Mouse (Mus musculus): ENCODE measurements at regions not wholly inside any gene's neighbourhood (a gene's known extent, or its start where the extent isn't known, plus 50 kb on each side); places are given as distances from the start of the nearest gene placed in this dataset.

- H3K9me3 ChIP-seq (replicated peaks; ENCODE audit: control insufficient read depth, low read length, poor library complexity, severe bottlenecking): no peaks in the 10 kb centered on the region
- H3K27me3 ChIP-seq (ENCODE audit: control insufficient read depth, insufficient read depth, low read depth, low read length): no peaks in the 10 kb centered on the region
- peak; percentile 64; the same call in 1 of the 2 replicates for ATAC-seq
- no peaks in the 10 kb centered on the region for H3K4me1 ChIP-seq (ENCODE audit: control insufficient read depth, insufficient read depth, low read length)
- 70% methylated on average over 1 of the region's 1 CpGs for WGBS
- no peak overlapping the region for H3K9ac ChIP-seq (ENCODE audit: low read depth, low read length)
- no peak overlapping the region for H3K4me3 ChIP-seq (ENCODE audit: low read depth, low read length)
- no peak overlapping the region for H3K4me2 ChIP-seq (ENCODE audit: low read length)
- H3K36me3 ChIP-seq (ENCODE audit: control insufficient read depth, insufficient read depth, low read length): no peaks in the 10 kb centered on the region
- no peak overlapping the region for H3K27ac ChIP-seq (ENCODE audit: low read length)
Measured at GRCm38 (mm10) chr3:7079073-7079472, 458.8 kb upstream of the 1700008P02Rik start.

- no peak overlapping the region for H3K4me2 ChIP-seq (ENCODE audit: low read length)
- 52% methylated on average over 3 of the region's 3 CpGs for WGBS
- peak; percentile 49; the same call in 1 of the 2 replicates for ATAC-seq
- H3K27ac ChIP-seq (ENCODE audit: low read length): no peak overlapping the region
- no peaks in the 10 kb centered on the region for H3K9me3 ChIP-seq (replicated peaks; ENCODE audit: control insufficient read depth, low read length, poor library complexity, severe bottlenecking)
- H3K4me3 ChIP-seq (ENCODE audit: low read depth, low read length): no peak overlapping the region
- no peaks in the 10 kb centered on the region for H3K4me1 ChIP-seq (ENCODE audit: control insufficient read depth, insufficient read depth, low read length)
- H3K27me3 ChIP-seq (ENCODE audit: control insufficient read depth, insufficient read depth, low read depth, low read length): no peaks in the 10 kb centered on the region
- H3K36me3 ChIP-seq (ENCODE audit: control insufficient read depth, insufficient read depth, low read length): no peaks in the 10 kb centered on the region
- H3K9ac ChIP-seq (ENCODE audit: low read depth, low read length): no peak overlapping the region
Measured at GRCm38 (mm10) chr3:7076850-7077249, 456.6 kb upstream of the 1700008P02Rik start.

GRCm38 (mm10) chr3:7074488-7074887, 454.2 kb upstream of the 1700008P02Rik start:
- H3K9ac ChIP-seq (ENCODE audit: low read depth, low read length): no peak overlapping the region
- no peaks in the 10 kb centered on the region for H3K4me1 ChIP-seq (ENCODE audit: control insufficient read depth, insufficient read depth, low read length)
- 49% methylated on average over 2 of the region's 2 CpGs for WGBS
- H3K9me3 ChIP-seq (replicated peaks; ENCODE audit: control insufficient read depth, low read length, poor library complexity, severe bottlenecking): no peaks in the 10 kb centered on the region
- H3K27me3 ChIP-seq (ENCODE audit: control insufficient read depth, insufficient read depth, low read depth, low read length): no peaks in the 10 kb centered on the region
- no peak overlapping the region for H3K4me3 ChIP-seq (ENCODE audit: low read depth, low read length)
- no peak for ATAC-seq
- no peaks in the 10 kb centered on the region for H3K36me3 ChIP-seq (ENCODE audit: control insufficient read depth, insufficient read depth, low read length)
- no peak overlapping the region for H3K27ac ChIP-seq (ENCODE audit: low read length)
- H3K4me2 ChIP-seq (ENCODE audit: low read length): no peak overlapping the region

- Histone ChIP-seq H3K36me3 (ENCODE audit: control insufficient read depth, insufficient read depth, low read length) (no peaks in the 10 kb centered on the region), H3K9me3 (replicated peaks; ENCODE audit: control insufficient read depth, low read length, poor library complexity, severe bottlenecking) (peaks cover 5% of the 10 kb centered on the region; the same call in 1 of the 2 replicates), H3K4me3 (ENCODE audit: low read depth, low read length) (no peak overlapping the region), H3K27ac (ENCODE audit: low read length) (no peak overlapping the region), H3K4me2 (ENCODE audit: low read length) (no peak overlapping the region), H3K4me1 (ENCODE audit: control insufficient read depth, insufficient read depth, low read length) (no peaks in the 10 kb centered on the region), H3K9ac (ENCODE audit: low read depth, low read length) (no peak overlapping the region), H3K27me3 (ENCODE audit: control insufficient read depth, insufficient read depth, low read depth, low read length) (no peaks in the 10 kb centered on the region)
- ATAC-seq: no peak
- WGBS: 28% methylated on average over 2 of the region's 2 CpGs
Measured at GRCm38 (mm10) chr3:7041372-7042057, 421.3 kb upstream of the 1700008P02Rik start.

GRCm38 (mm10) chr3:7035833-7036232, 415.6 kb upstream of the 1700008P02Rik start:
- Histone ChIP-seq H3K4me3 (ENCODE audit: low read depth, low read length) (no peak overlapping the region), H3K36me3 (ENCODE audit: control insufficient read depth, insufficient read depth, low read length) (no peaks in the 10 kb centered on the region), H3K9me3 (replicated peaks; ENCODE audit: control insufficient read depth, low read length, poor library complexity, severe bottlenecking) (peaks cover 5% of the 10 kb centered on the region; the same call in 1 of the 2 replicates), H3K4me1 (ENCODE audit: control insufficient read depth, insufficient read depth, low read length) (no peaks in the 10 kb centered on the region), H3K4me2 (ENCODE audit: low read length) (no peak overlapping the region), H3K27ac (ENCODE audit: low read length) (no peak overlapping the region), H3K27me3 (ENCODE audit: control insufficient read depth, insufficient read depth, low read depth, low read length) (no peaks in the 10 kb centered on the region), H3K9ac (ENCODE audit: low read depth, low read length) (no peak overlapping the region)
- WGBS: 44% methylated on average over 2 of the region's 2 CpGs
- ATAC-seq: no peak

GRCm38 (mm10) chr3:7027845-7028244, 407.6 kb upstream of the 1700008P02Rik start:
- WGBS: 18% methylated on average over 5 of the region's 5 CpGs
- Histone ChIP-seq H3K4me3 (ENCODE audit: low read depth, low read length) (no peak overlapping the region), H3K9ac (ENCODE audit: low read depth, low read length) (no peak overlapping the region), H3K4me1 (ENCODE audit: control insufficient read depth, insufficient read depth, low read length) (no peaks in the 10 kb centered on the region), H3K36me3 (ENCODE audit: control insufficient read depth, insufficient read depth, low read length) (no peaks in the 10 kb centered on the region), H3K27me3 (ENCODE audit: control insufficient read depth, insufficient read depth, low read depth, low read length) (no peaks in the 10 kb centered on the region), H3K9me3 (replicated peaks; ENCODE audit: control insufficient read depth, low read length, poor library complexity, severe bottlenecking) (no peaks in the 10 kb centered on the region), H3K4me2 (ENCODE audit: low read length) (0 out of 2 replicates have a peak overlapping the region, but pooled peaks have one; percentile 19), H3K27ac (ENCODE audit: low read length) (peak overlapping the region; percentile 42; the same call in 1 of the 2 replicates)
- ATAC-seq: peak; percentile 92

GRCm38 (mm10) chr3:7014345-7014973, 394.2 kb upstream of the 1700008P02Rik start:
- no peaks in the 10 kb centered on the region for H3K9me3 ChIP-seq (replicated peaks; ENCODE audit: control insufficient read depth, low read length, poor library complexity, severe bottlenecking)
- WGBS: 26% methylated on average over 7 of the region's 7 CpGs
- H3K4me2 ChIP-seq (ENCODE audit: low read length): no peak overlapping the region
- H3K4me1 ChIP-seq (ENCODE audit: control insufficient read depth, insufficient read depth, low read length): peaks cover 11% of the 10 kb centered on the region; the same call in 1 of the 2 replicates
- no peak overlapping the region for H3K9ac ChIP-seq (ENCODE audit: low read depth, low read length)
- no peak overlapping the region for H3K27ac ChIP-seq (ENCODE audit: low read length)
- ATAC-seq: no peak
- no peak overlapping the region for H3K4me3 ChIP-seq (ENCODE audit: low read depth, low read length)
- H3K27me3 ChIP-seq (ENCODE audit: control insufficient read depth, insufficient read depth, low read depth, low read length): no peaks in the 10 kb centered on the region
- H3K36me3 ChIP-seq (ENCODE audit: control insufficient read depth, insufficient read depth, low read length): no peaks in the 10 kb centered on the region

- Histone ChIP-seq H3K27ac (ENCODE audit: low read length) (0 out of 2 replicates have a peak overlapping the region, but pooled peaks have one; percentile 41), H3K27me3 (ENCODE audit: control insufficient read depth, insufficient read depth, low read depth, low read length) (no peaks in the 10 kb centered on the region), H3K4me1 (ENCODE audit: control insufficient read depth, insufficient read depth, low read length) (peaks cover 17% of the 10 kb centered on the region; the same call in 1 of the 2 replicates), H3K9ac (ENCODE audit: low read depth, low read length) (no peak overlapping the region), H3K4me2 (ENCODE audit: low read length) (no peak overlapping the region), H3K4me3 (ENCODE audit: low read depth, low read length) (no peak overlapping the region), H3K9me3 (replicated peaks; ENCODE audit: control insufficient read depth, low read length, poor library complexity, severe bottlenecking) (no peaks in the 10 kb centered on the region), H3K36me3 (ENCODE audit: control insufficient read depth, insufficient read depth, low read length) (no peaks in the 10 kb centered on the region)
- ATAC-seq: 0 out of 2 replicates have a peak, but pooled peaks have one; percentile 46
Measured at GRCm38 (mm10) chr3:7013516-7013915, 393.3 kb upstream of the 1700008P02Rik start.
